Mouse (Mus musculus): Measurements from ENCODE around the gene Hnrnph1.

GRCm38 (mm10) chr11:50388217-50388929 lies 11.6 kb downstream of the Hnrnph1 start:
- TF ChIP-seq CTCF (conservative IDR thresholded peaks at IDR 0.05; ENCODE audit: insufficient read depth, insufficient read length, low read depth, low read length) (no peak), POLR2A (IDR thresholded peaks at IDR 0.05; ENCODE audit: low read depth, low read length) (no peak)

Data from kidney, adult 2 months (tissue).